Mouse (Mus musculus): ENCODE data around the gene Fcmr. TPM values are rescaled to one million over a fixed set of nuclear protein-coding genes. Genes with fewer than 3 reads are reported as not detected.
A peak's percentile ranks its signal among the peaks of the same experiment; 100 is the strongest.

Fcmr gene
- total RNA-seq, 2 experiments from 2014 or later = not detected

DNA sequence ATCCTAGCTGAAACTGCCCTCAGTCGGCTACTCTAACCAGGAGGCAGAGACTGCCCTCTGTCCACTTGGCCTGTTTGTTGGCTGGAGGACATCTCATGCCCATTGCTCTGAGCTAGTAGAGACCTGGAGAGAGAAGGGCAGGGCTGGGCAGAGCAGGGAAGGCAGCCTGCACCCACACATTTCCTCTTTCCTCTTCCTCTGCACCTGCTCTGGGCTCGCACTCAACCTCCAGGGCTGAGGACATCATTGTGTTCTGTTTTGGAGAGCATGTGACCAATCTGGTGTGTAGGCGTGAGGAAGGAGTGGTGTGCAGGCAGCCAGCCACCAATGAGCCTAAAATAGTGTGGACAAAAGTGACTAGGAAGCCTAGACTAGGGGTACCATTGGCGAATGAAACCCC lies 1.2 kb upstream of the Fcmr start:
- DNase-seq = no peak

DNA sequence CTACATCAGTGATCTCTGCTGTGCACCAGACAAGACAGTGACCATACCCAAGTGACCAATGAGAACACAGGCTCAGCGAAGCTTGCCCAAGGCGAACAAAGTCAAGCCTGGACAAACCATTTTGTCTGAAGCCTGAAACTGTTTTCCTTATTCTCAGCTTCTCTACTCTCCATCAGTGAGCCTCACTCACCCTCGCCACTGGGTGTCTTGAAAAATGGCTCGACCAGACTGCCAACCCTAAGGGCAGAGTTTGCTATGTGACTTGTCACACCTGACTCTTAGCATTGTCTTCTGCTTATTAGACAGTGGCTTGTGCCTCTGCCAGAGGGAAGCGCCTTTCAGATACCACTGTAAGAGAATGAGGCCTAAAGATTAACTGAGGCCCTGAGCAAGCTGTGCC lies 728 bp upstream of the Fcmr start:
- DNase-seq = no peak

DNA sequence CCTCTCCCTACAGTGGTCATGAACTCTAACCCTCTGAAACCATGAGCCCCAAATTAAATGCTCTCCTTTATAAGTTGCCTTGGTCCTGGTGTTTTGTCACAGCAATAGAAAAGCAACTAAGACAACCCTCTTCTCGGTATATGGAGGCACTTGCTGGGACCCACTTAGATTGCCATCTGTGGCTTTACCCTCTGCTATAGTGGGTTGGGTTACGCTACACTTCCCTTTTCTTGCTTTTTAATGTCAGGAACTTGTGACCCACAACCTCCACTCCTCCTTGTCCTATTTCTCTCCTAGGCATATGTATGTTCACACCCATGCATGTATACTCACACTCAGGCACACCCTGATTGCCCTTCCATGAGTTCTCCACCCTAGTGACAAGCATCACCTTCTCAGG lies 7.4 kb downstream of the Fcmr start:
- no peak for DNase-seq

DNA sequence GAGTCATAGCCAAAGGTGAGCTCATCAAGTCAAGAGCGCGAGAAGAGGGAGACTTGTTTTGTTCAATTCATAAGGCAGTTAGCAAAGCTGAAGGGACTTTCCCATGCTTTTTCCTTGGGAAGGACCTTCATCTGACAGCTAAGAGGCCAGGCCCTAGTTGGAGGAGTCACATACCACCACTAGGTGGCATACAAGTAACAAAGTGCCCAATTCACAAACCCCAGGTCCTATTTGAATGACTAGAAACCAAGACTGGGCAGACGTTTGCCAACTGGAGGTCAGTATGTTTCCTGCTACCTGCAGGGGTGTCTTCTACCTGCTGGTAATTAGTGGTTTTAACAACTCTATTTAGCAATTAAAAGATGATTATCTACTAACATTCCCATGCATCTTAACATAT lies 9.7 kb downstream of the Fcmr start:
- DNase-seq = peak; percentile 40 to 64

DNA sequence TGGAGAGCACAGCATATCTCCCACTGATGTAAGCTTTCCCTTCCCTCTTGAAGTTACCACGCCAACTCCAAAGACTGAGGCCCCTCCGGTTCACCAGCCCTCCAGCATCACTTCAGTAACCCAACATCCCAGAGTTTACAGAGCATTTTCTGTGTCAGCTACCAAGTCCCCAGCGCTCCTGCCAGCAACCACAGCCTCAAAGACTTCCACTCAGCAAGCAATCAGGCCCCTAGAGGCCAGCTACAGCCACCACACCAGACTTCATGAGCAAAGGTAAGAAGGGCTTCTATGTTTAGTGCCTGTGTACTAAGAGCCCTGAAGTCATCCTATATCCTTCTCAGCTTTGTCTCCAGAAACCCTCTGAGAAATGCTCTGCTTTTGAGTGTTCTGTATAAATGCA lies 10.4 kb downstream of the Fcmr start:
- no peak for DNase-seq

DNA sequence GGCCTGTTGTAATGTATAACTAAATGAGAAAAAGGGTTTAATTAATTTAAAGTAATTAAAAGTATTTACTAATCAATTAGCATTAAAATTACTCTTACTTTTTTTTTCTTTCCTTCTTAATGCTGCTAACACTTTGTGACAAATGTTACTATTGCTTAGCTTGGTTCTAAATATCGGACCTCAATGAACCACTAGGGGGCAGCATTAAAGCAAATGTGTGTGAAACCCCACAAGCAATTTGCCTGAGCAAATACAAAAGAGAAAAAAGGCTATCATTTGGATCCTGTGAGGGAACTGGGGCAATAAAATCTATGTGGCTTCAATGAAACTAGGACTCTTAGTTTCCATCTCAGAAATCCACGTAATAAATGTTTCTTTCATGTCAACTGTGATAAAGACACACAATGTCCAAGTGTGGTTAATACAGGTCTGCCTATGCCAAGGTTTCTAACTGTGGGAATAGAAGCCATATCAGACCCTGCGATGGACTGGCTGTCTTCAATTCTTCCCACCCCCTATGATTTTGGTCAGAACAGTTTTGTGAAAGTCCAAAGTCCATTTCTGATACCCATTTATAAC lies 11.6 kb downstream of the Fcmr start:
- peak; percentile 11 to 72 for DNase-seq

DNA sequence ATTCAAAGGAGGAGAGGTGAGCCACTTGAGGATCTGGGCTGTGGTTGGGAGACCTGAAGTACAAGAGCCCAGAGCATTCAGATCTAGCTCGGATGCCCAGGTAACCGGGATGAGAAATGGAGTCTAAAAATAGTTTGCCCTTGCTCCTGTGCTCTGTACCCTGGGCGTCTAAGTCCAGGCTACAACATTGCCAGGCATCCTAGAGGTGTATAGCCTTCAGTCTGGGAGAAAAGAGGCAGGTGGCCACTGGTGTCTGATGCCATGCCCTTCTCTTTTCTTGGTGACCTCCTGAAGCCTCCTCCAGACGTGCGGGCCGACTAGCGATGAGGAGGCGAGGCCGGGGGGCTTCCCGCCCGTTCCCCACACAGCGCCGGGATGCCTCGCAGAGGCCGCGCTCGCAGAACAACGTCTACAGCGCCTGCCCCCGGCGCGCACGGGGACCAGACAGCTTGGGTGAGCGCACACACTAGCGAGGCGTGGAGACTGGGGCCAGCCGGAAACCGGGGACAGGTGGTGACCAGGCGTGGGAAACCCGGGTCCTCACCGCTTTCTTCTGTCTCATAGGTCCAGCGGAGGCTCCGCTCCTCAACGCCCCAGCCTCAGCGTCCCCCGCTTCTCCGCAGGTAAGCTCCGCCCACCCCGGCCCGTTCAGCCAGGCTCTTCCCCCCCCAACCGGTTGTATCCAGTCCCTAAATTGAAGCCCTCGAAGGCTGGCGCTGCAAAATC lies 12.6 kb downstream of the Fcmr start:
- DNase-seq = peak; percentile 15 to 27

DNA sequence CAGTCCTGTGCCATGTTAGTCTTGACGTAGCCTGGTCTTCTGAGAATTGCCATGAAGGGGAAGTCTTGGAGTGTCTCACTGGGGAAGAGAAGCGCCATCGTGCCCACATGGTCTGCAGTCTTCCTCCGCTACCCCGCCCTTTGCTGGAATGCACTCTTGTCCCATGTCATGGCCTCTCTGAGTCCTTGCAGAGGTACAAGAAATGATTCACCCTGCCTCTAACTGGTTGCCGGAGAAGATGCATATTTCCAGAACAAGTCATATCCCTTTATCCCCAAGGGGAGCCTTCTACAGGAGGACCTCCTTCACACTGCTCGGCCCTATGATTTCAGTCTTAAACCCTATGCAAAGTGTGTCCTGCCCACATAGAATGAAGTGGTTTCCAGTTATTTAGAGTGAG lies 14.5 kb downstream of the Fcmr start:
- no peak for DNase-seq

DNA sequence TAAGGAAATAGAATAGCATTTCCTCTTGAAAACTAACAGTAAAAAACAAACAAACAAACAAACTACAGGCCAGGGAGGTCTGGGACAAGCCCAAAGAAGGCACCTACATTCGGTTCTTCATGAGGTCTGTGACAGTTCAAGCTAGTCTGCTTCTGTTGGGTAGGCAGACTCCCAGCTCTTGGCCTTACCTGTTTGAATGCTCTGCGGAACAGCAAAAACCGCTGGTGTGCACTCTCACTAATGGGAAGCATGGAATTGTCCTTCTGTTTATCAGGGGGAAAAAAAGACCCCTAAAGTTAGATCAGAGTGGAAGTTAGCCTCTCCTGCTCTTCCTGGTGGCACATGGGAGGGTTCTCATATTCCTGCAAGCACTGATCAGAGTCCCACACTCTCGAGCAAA lies 17.7 kb downstream of the Fcmr start:
- DNase-seq = no peak

DNA sequence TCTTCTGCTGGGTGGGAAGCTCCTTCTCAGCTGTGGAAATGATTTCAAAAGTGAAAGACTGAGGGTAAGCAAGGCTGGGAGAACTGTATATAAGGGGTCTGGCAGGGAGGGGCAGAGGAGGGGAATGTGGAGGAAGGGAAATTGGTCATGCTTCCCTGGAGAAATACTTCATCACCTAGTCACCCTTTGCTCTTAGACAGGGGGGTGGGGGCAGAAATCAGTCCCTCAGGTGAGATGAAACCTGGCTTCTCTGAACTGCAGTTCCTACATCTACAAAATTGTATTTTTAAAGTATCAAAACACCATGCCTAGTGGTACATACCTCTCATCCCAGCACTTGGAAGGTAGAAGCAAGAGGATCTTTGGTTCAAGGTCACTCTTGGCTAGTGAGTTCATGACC lies 21.9 kb downstream of the Fcmr start, which contains the start of gene Il24:
Gene Il24, minus strand, starts transcription at position 101 of the 400 bp plus-strand sequence.
- DNase-seq = no peak

DNA sequence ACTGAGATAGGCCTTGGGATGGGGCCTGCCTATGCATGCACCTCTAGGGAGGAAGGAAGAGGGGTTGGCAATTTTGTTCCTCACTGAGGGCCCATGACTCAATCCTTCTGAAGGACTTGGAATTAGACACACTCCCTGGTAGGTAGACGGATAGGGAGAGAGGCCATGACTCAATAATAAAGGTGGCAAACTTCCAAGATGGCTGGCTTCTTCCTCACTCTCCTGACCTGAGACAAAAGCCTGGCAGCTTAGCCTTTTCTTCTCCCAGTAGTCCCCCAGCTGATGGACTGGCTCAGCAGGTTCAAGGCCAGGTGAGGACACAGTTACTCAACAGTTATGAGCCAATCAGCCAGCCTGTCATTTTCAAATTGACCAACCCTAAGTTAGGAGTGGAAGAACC lies 27.0 kb downstream of the Fcmr start:
- DNase-seq = peak; percentile 72 to 79

DNA sequence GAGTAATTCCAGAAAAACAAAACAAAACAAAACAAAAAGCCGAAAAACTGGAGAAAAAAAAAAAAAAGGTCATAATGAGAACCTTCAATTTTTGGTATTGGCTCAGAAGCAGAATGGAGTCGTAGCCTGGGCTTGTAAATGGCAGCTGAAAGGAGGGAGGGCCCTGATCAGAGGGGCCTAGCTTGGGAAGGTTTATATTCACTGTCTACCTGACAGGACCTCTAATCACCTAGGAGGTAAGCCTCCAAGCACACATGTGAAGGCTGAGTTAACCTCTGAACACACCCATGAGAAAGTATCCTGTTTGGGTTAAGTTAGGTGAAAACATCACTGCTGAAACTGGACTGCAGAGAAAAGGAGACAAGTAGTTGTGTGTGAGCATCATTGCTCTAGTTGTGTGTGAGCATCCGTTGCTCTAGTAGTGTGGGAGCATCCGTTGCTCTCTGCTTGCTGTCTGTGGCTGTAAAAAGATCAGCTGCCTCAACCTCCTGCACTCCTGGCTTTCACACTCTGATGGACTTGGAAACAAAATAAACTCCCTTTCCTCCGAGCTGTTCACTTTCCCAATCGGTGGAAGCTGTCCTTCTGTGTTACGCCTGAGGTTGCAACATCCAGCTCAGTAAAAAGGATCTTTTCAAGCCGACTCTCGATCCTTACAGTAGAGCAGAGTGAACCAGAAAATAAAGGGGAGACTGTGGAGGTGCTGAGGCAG lies 28.0 kb downstream of the Fcmr start:
- DNase-seq = peak in 1 of 2 experiments; percentile 9

DNA sequence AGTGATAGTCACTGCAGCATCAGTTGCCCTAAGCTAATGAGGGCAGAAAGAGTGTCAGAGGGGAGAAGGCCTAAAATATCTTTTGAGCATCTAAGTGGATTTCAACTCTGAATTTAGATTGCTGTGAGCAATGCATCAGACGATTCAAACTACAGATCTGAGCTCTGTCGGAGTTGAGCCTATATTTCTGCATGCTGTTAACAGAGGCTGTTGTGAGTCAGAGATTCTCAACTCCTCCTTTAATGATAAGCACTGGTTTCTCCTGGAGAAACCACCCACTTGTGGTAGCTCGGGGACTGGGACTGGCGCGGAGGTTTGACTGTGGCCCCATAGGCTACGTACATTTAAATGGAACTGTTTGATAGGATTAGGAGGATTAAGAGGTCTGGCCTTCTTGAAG lies 29.0 kb downstream of the Fcmr start:
- no peak for DNase-seq

DNA sequence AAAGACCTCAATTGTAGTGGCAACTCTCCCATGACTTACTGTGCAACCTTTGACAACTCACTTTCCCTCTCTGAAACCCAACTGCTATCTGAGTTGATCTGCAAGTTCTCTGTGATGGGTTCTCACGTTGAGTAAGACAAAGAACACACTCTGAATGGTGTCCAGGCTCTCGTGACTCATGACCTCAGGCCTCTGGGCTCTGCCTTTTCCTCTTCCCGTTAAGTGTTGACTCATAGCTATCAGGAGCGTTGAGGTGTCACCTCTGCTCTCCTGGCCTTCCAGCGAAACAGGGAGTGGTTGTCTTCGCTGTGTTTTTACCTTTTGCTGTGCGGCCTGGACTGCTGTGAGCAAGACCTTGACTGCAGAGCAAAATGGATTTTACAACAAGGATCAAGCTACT lies 37.0 kb downstream of the Fcmr start:
- DNase-seq = no peak

DNA sequence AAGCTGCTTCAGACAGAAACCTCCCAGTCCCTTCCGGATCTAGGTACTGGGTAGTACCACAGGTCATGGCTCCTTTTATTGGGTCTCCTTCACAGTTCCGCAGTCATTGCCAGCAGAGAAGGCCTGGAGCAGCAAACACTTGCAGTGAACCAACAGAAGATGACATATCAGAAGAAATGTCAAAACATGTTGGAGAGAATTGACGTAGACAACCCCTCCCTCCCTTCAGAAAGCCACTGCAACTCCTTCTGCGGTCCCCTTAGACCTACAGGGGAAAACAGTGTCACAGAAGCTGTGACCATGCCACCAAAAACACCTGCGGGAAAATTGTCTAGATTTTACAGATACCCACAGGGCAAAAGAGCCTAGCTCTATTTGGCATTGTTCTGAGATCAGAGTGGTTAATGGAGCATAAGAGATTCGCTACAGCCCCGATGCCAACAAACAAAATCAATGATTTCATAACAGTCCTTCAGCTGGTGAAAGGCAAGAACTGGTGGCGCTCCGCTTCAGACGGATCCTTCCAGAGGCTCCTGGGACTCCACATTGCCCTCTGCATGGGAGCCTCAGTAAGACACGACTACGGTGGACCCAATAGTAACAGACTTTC lies 46.0 kb downstream of the Fcmr start, which contains the start of gene Il20:
Gene Il20, minus strand, starts transcription at position 51 of the 610 bp plus-strand sequence.
- DNase-seq = no peak

DNA sequence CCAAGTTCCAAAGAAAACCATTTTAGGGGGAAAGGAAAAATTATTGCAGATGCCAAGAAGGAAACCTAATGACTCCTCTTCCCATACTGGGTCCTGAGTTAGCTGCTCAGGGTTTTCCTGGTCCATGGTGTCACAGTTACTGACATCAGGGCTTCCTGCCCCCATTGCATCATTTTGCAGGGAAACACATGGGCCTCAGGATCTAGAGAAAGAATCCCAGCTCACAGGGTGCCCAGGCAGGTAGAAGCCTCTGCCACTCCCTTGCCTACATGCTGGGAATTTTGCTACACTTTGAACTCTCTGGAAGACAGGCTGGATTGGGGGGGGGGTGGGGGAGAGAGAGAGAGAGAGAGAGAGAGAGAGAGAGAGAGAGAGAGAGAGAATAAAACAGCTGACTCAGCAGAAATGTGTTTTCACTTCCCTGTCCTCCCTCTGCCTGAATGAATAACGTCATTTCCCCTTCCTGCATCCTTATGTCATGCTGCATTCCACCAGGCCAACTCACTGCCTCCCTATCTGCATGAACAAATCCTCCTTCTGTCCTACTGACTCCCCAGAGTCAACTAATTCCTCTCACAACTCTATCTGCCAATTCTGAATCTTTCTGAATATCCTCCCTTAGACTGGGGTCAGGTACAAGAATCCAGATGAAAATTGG lies 53.0 kb downstream of the Fcmr start:
- no peak for DNase-seq

DNA sequence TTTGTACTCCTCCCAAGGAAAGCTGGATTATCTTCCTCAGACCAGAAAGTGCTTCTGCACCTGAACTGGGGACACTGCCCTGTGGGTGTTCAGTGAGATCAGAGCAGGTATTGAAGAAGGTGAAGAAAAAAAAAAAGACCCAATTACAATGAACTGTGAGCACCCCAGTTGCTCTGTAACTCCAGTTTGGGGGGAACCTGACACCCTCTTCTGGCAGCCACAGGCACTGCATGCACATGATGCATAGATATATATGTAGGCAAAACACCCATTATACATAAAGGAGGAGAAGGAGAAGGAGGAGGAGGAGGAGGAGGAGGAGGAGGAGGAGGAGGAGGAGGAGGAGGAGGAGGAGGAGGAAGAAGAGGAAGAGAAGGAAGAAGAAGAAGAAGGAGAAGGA lies 61.0 kb downstream of the Fcmr start:
- DNase-seq = peak; percentile 25 to 49

Other genes starting within 250 kb of the Fcmr start
- gene Zp3r, start 236.0 kb upstream of the Fcmr start, total RNA-seq (2021) = not detected
- under 1 TPM in 1 of 2 experiments, not detected in 1; 0.46 TPM for gene C4bp, start 204.0 kb upstream of the Fcmr start, total RNA-seq (2021)
- gene Gm29427, start 149.9 kb upstream of the Fcmr start, total RNA-seq (2021) = not detected
- gene Yod1, start 148.3 kb upstream of the Fcmr start, total RNA-seq (2021) = 10 to 100 TPM in 1 of 2 experiments, 1 to 10 TPM in 1; 7.7 to 18.8 TPM
- gene Pfkfb2, start 136.4 kb upstream of the Fcmr start, total RNA-seq (2021) = 10 to 100 TPM; 27.2 to 48.8 TPM
- gene AA986860, start 133.7 kb upstream of the Fcmr start, total RNA-seq (2021) = 10 to 100 TPM in 1 of 2 experiments, 1 to 10 TPM in 1; 2.7 to 13.1 TPM
- gene Fcamr, start 64.8 kb upstream of the Fcmr start, total RNA-seq (2021) = not detected
- under 1 TPM; 0.16 to 0.20 TPM for gene Pigr, start 39.0 kb upstream of the Fcmr start, total RNA-seq (2021)
- gene Il24, start 21.8 kb downstream of the Fcmr start, total RNA-seq (2021) = not detected
- not detected for gene Il20, start 45.8 kb downstream of the Fcmr start, total RNA-seq (2021)
- gene Il19, start 74.4 kb downstream of the Fcmr start, total RNA-seq (2021) = not detected
- not detected for gene Il10, start 154.2 kb downstream of the Fcmr start, total RNA-seq (2021)
- 100 to 1,000 TPM; 205 to 213 TPM for gene Mapkapk2, start 232.2 kb downstream of the Fcmr start, total RNA-seq (2021)

All from adrenal gland, postnatal 36 days (tissue).